Mouse (Mus musculus) hindbrain, embryonic 13.5 days (tissue): ENCODE data around the gene Glyat. TPM values are rescaled to one million over a fixed set of nuclear protein-coding genes. Genes with fewer than 3 reads are reported as not detected.
"Not testable (repeated sequence)": the region's sequence is repeated elsewhere in the genome, so short reads cannot be mapped to it uniquely, and the experiment has no call there.

Experiments used
- ATAC-seq: fragments of 200-750 bp; cut with Nextera tagmentation; 2 replicates; pipeline ENCODE4 v1.8.0; 2017; ENCODE audit warnings: moderate TSS enrichment; ENCODE audit not compliant: low FRiP score
- H3K27ac ChIP-seq: fragments of 300-500 bp; sonication (generic); 2 replicates; pipeline ENCODE4 v1.5.1; 2015; ENCODE audit warnings: inconsistent platforms, mild to moderate bottlenecking, moderate library complexity
- H3K27me3 ChIP-seq: fragments of 300-500 bp; sonication (generic); 2 replicates; pipeline ENCODE4 v1.6.1; 2015; ENCODE audit warnings: mild to moderate bottlenecking, inconsistent platforms
- H3K36me3 ChIP-seq: fragments of 300-500 bp; sonication (generic); 2 replicates; pipeline ENCODE4 v1.6.1; 2015; ENCODE audit warnings: mild to moderate bottlenecking, inconsistent platforms
- H3K4me1 ChIP-seq: fragments of 300-500 bp; sonication (generic); replicated peaks from 2 replicates; pipeline ENCODE4 v1.6.1; 2015; ENCODE audit warnings: inconsistent platforms
- H3K4me2 ChIP-seq: fragments of 300-500 bp; sonication (generic); 2 replicates; pipeline ENCODE4 v1.6.1; 2015; ENCODE audit warnings: inconsistent platforms, mild to moderate bottlenecking, moderate library complexity
- H3K4me3 ChIP-seq: fragments of 300-500 bp; sonication (generic); 2 replicates; pipeline ENCODE4 v1.5.1; 2015; ENCODE audit warnings: mild to moderate bottlenecking, inconsistent platforms
- H3K9ac ChIP-seq: fragments of 300-500 bp; sonication (generic); 2 replicates; pipeline ENCODE4 v1.6.1; 2015; ENCODE audit warnings: mild to moderate bottlenecking, inconsistent platforms
- H3K9me3 ChIP-seq: fragments of 300-500 bp; sonication (generic); 2 replicates; pipeline ENCODE4 v1.6.1; 2016; ENCODE audit warnings: inconsistent platforms
- WGBS: fragments of 180-500 bp; shearing (Covaris S2); methylation state at CpG from one replicate; pipeline ENCODE4 v1.1.7; 2015; 5-methylcytosine and 5-hydroxymethylcytosine counted together
- polyA plus RNA-seq: library from polyadenylated mRNA; unstranded; fragments of >200 nt; fragmentation: Nextera tagmentation; extraction: Ambion mirVana; gene quantifications from 2 replicates; pipeline ENCODE4 v1.2.1, GENCODE M21; 2015

The Glyat gene
- polyA plus RNA-seq, 1 experiment from 2014 or later = not detected

- no peaks in the 10 kb centered on the region for H3K9me3 ChIP-seq
- H3K9ac ChIP-seq = no peak overlapping the region
- H3K4me2 ChIP-seq = no peak overlapping the region
- no peak overlapping the region for H3K27ac ChIP-seq
- H3K27me3 ChIP-seq = no peaks in the 10 kb centered on the region
- WGBS = 82% methylated on average over 1 of the region's 1 CpGs
- no peaks in the 10 kb centered on the region for H3K4me1 ChIP-seq
- no peak overlapping the region for H3K4me3 ChIP-seq
- ATAC-seq = no peak
- H3K36me3 ChIP-seq = no peaks in the 10 kb centered on the region
These were observed 19.5 kb upstream of the Glyat start for GRCm38 (mm10) chr19:12613646-12614045.

GRCm38 (mm10) chr19:12634259-12634658, 1.2 kb downstream of the Glyat start:
- H3K9me3 ChIP-seq = no peaks in the 10 kb centered on the region
- no peak for ATAC-seq
- WGBS = 92% methylated on average over 3 of the region's 3 CpGs
- no peaks in the 10 kb centered on the region for H3K27me3 ChIP-seq
- H3K9ac ChIP-seq = no peak overlapping the region
- no peaks in the 10 kb centered on the region for H3K4me1 ChIP-seq
- H3K27ac ChIP-seq = no peak overlapping the region
- no peak overlapping the region for H3K4me2 ChIP-seq
- H3K4me3 ChIP-seq = no peak overlapping the region
- no peaks in the 10 kb centered on the region for H3K36me3 ChIP-seq

GRCm38 (mm10) chr19:12634963-12635362, 1.9 kb downstream of the Glyat start:
- H3K36me3 ChIP-seq = no peaks in the 10 kb centered on the region
- WGBS = 91% methylated on average over 4 of the region's 4 CpGs
- H3K9me3 ChIP-seq = no peaks in the 10 kb centered on the region
- no peaks in the 10 kb centered on the region for H3K4me1 ChIP-seq
- H3K9ac ChIP-seq = no peak overlapping the region
- H3K27me3 ChIP-seq = no peaks in the 10 kb centered on the region
- H3K27ac ChIP-seq = no peak overlapping the region
- H3K4me2 ChIP-seq = no peak overlapping the region
- no peak overlapping the region for H3K4me3 ChIP-seq
- ATAC-seq = no peak

- no peak for ATAC-seq
- Histone ChIP-seq H3K27me3 (no peaks in the 10 kb centered on the region), H3K36me3 (no peaks in the 10 kb centered on the region), H3K9ac (no peak overlapping the region), H3K4me3 (no peak overlapping the region), H3K4me1 (no peaks in the 10 kb centered on the region), H3K9me3 (no peaks in the 10 kb centered on the region), H3K4me2 (no peak overlapping the region), H3K27ac (no peak overlapping the region)
- 70% methylated on average over 3 of the region's 3 CpGs for WGBS
These were observed 3.8 kb downstream of the Glyat start for GRCm38 (mm10) chr19:12636863-12637262.

- WGBS = 88% methylated on average over 1 of the region's 1 CpGs
- Histone ChIP-seq H3K9me3 (no peaks in the 10 kb centered on the region), H3K27ac (no peak overlapping the region), H3K27me3 (no peaks in the 10 kb centered on the region), H3K9ac (no peak overlapping the region), H3K4me3 (no peak overlapping the region), H3K4me1 (no peaks in the 10 kb centered on the region), H3K36me3 (no peaks in the 10 kb centered on the region), H3K4me2 (no peak overlapping the region)
- ATAC-seq = no peak
These were observed 4.9 kb downstream of the Glyat start for GRCm38 (mm10) chr19:12638049-12638448.

- Histone ChIP-seq H3K9ac (no peak overlapping the region), H3K27ac (no peak overlapping the region), H3K4me2 (no peak overlapping the region), H3K27me3 (no peaks in the 10 kb centered on the region), H3K9me3 (no peaks in the 10 kb centered on the region), H3K36me3 (no peaks in the 10 kb centered on the region), H3K4me3 (no peak overlapping the region), H3K4me1 (no peaks in the 10 kb centered on the region)
- no peak for ATAC-seq
These were observed 16.4 kb downstream of the Glyat start for GRCm38 (mm10) chr19:12649511-12649910.

GRCm38 (mm10) chr19:12666156-12666555, 33.0 kb downstream of the Glyat start:
- Histone ChIP-seq H3K4me1 (no peaks in the 10 kb centered on the region), H3K4me2 (no peak overlapping the region), H3K27me3 (no peaks in the 10 kb centered on the region), H3K9me3 (0 out of 2 replicates have a peak, but pooled peaks cover 3% of the 10 kb centered on the region), H3K27ac (no peak overlapping the region), H3K9ac (no peak overlapping the region), H3K36me3 (no peaks in the 10 kb centered on the region), H3K4me3 (no peak overlapping the region)
- no peak for ATAC-seq
- WGBS = 87% methylated on average over 1 of the region's 1 CpGs

GRCm38 (mm10) chr19:12668601-12669000, 35.5 kb downstream of the Glyat start:
- not testable (repeated sequence) for H3K9ac ChIP-seq, H3K36me3 ChIP-seq, H3K9me3 ChIP-seq, ATAC-seq, H3K4me3 ChIP-seq, H3K4me2 ChIP-seq, H3K4me1 ChIP-seq, H3K27me3 ChIP-seq, H3K27ac ChIP-seq
- WGBS = 95% methylated on average over 3 of the region's 3 CpGs

- H3K27me3 ChIP-seq = no peaks in the 10 kb centered on the region
- ATAC-seq = no peak
- H3K36me3 ChIP-seq = no peaks in the 10 kb centered on the region
- no peaks in the 10 kb centered on the region for H3K4me1 ChIP-seq
- no peak within 1 kb of the TSS for H3K27ac ChIP-seq
- no peak within 1 kb of the TSS for H3K9ac ChIP-seq
- H3K9me3 ChIP-seq = no peaks in the 10 kb centered on the region
- H3K4me2 ChIP-seq = no peak within 1 kb of the TSS
- H3K4me3 ChIP-seq = no peak within 1 kb of the TSS
These were observed 37.0 kb downstream of the Glyat start, which contains the start of gene Olfr1442 for GRCm38 (mm10) chr19:12670139-12670538. TSS of gene Olfr1442 (plus strand) at chr19:12670439.

GRCm38 (mm10) chr19:12671051-12671450, 37.9 kb downstream of the Glyat start:
- WGBS = 86% methylated on average over 4 of the region's 4 CpGs
- ATAC-seq = no peak

GRCm38 (mm10) chr19:12677812-12678211, 44.7 kb downstream of the Glyat start, which contains the start of gene Olfr1443:
TSS of gene Olfr1443 (plus strand) at chr19:12678112.
- H3K9me3 ChIP-seq = no peaks in the 10 kb centered on the region
- H3K4me3 ChIP-seq = no peak within 1 kb of the TSS
- no peaks in the 10 kb centered on the region for H3K27me3 ChIP-seq
- no peaks in the 10 kb centered on the region for H3K36me3 ChIP-seq
- H3K4me2 ChIP-seq = no peak within 1 kb of the TSS
- H3K27ac ChIP-seq = no peak within 1 kb of the TSS
- 82% methylated on average over 3 of the region's 3 CpGs for WGBS
- H3K9ac ChIP-seq = no peak within 1 kb of the TSS
- no peak for ATAC-seq
- H3K4me1 ChIP-seq = no peaks in the 10 kb centered on the region

More at GRCm38 (mm10) chr19:12671051-12671450, 37.9 kb downstream of the Glyat start:
- Histone ChIP-seq H3K27me3 (no peaks in the 10 kb centered on the region), H3K27ac (no peak overlapping the region), H3K9ac (no peak overlapping the region), H3K4me3 (no peak overlapping the region), H3K4me1 (no peaks in the 10 kb centered on the region), H3K9me3 (no peaks in the 10 kb centered on the region), H3K4me2 (no peak overlapping the region), H3K36me3 (no peaks in the 10 kb centered on the region)

GRCm38 (mm10) chr19:12684638-12685037, 51.5 kb downstream of the Glyat start:
- no peak overlapping the region for H3K4me2 ChIP-seq
- H3K4me3 ChIP-seq = no peak overlapping the region
- H3K9ac ChIP-seq = no peak overlapping the region
- H3K4me1 ChIP-seq = no peaks in the 10 kb centered on the region
- H3K27ac ChIP-seq = no peak overlapping the region
- no peaks in the 10 kb centered on the region for H3K9me3 ChIP-seq
- no peak for ATAC-seq
- H3K36me3 ChIP-seq = no peaks in the 10 kb centered on the region
- H3K27me3 ChIP-seq = no peaks in the 10 kb centered on the region

GRCm38 (mm10) chr19:12685231-12685630, 52.1 kb downstream of the Glyat start:
- ATAC-seq = no peak
- H3K27ac ChIP-seq = no peak overlapping the region
- no peak overlapping the region for H3K4me3 ChIP-seq
- H3K27me3 ChIP-seq = no peaks in the 10 kb centered on the region
- no peaks in the 10 kb centered on the region for H3K36me3 ChIP-seq
- H3K4me1 ChIP-seq = no peaks in the 10 kb centered on the region
- no peak overlapping the region for H3K4me2 ChIP-seq
- no peak overlapping the region for H3K9ac ChIP-seq
- no peaks in the 10 kb centered on the region for H3K9me3 ChIP-seq

- Histone ChIP-seq H3K9ac (no peak within 1 kb of the TSS), H3K4me3 (no peak within 1 kb of the TSS), H3K4me2 (no peak within 1 kb of the TSS), H3K27me3 (no peaks in the 10 kb centered on the region), H3K4me1 (no peaks in the 10 kb centered on the region), H3K36me3 (no peaks in the 10 kb centered on the region), H3K27ac (no peak within 1 kb of the TSS), H3K9me3 (no peaks in the 10 kb centered on the region)
- no peak for ATAC-seq
- 84% methylated on average over 3 of the region's 3 CpGs for WGBS
These were observed 62.5 kb downstream of the Glyat start, which contains the start of gene Keg1 for GRCm38 (mm10) chr19:12695590-12695989. TSS of gene Keg1 (plus strand) at chr19:12695786.
